Mouse (Mus musculus) olfactory bulb, adult 2 months (tissue): ENCODE results near the gene Relch.

Experiments
- CTCF ChIP-seq: fragments of 200-500 bp; IDR thresholded peaks from 2 replicates; pipeline ENCODE4 v1.5.1; 2012; ENCODE audit warnings: low read depth, mild to moderate bottlenecking, low read length, moderate library complexity; ENCODE audit not compliant: insufficient read depth
- POLR2A ChIP-seq: fragments of 200-500 bp; IDR thresholded peaks from 2 replicates; pipeline ENCODE4 v1.6.1; 2012; ENCODE audit warnings: mild to moderate bottlenecking, low read depth, low read length, moderate library complexity; ENCODE audit not compliant: insufficient read depth

GRCm38 (mm10) chr1:105644093-105644492 lies 19.6 kb upstream of the Relch start:
- TF ChIP-seq POLR2A (no peak), CTCF (no peak)
